In genomic region chr15:31536051-31536737, GRCm38 (mm10) we compare ENCODE assay signal across 9 mouse cellular contexts. TPM values are rescaled to one million over a fixed set of nuclear protein-coding genes. Genes with fewer than 3 reads are reported as not detected.
DNase-seq lines count a peak whose midpoint lies in the region; ATAC-seq and TF ChIP-seq lines count a peak whose summit lies in the region.
"Had no signal": no experiment of that assay in that cellular context is flagged by ENCODE, and none has a peak within 500 bp of the region (broad histone marks: within the 10 kb centered on the region; RNA-seq: fewer than 3 reads in every experiment).

No protein-coding gene starts in this region.

- WGBS in forebrain, embryonic 12.5 days: 5% methylated on average over 7 of the region's 7 CpGs

- DNase-seq in cerebellum, adult 9-11 months: peak; percentile 25
- DNase-seq in cerebellum, adult 8-10 months: no peak
- peak; percentile 43 to 57 for DNase-seq in layer of hippocampus, postnatal 14 days (ENCODE audit: low spot score in 2 of 2)
- no peak for DNase-seq in gastrocnemius, postnatal 25 days
- no peak for DNase-seq in thymus, adult 18-20 months
- no peak for DNase-seq in kidney, postnatal 14 days

- H3K79me2 ChIP-seq in myocyte (ENCODE audit: control insufficient read depth, insufficient read depth): no peaks in the 10 kb centered on the region

- H3K4me1 ChIP-seq in forebrain, embryonic 12.5 days: peaks cover 22% of the 10 kb centered on the region

- no peaks in the 10 kb centered on the region for H3K9me3 ChIP-seq in forebrain, embryonic 12.5 days
- H3K9me3 ChIP-seq: lung, embryonic 15.5 days had no signal

- no peak overlapping the region for H3K9ac ChIP-seq in forebrain, embryonic 12.5 days
- H3K9ac ChIP-seq: lung, embryonic 15.5 days had no signal

- no peaks in the 10 kb centered on the region for H3K36me3 ChIP-seq in forebrain, embryonic 12.5 days (replicated peaks)
- no peaks in the 10 kb centered on the region for H3K36me3 ChIP-seq in myocyte (ENCODE audit: control insufficient read depth, insufficient read depth)
- H3K36me3 ChIP-seq: lung, embryonic 15.5 days had no signal

- H3K27ac ChIP-seq in forebrain, embryonic 12.5 days: peak overlapping the region; percentile 77
- H3K27ac ChIP-seq: lung, embryonic 15.5 days had no signal

- H3K27me3 ChIP-seq in forebrain, embryonic 12.5 days: no peaks in the 10 kb centered on the region
- H3K27me3 ChIP-seq in myocyte (ENCODE audit: control insufficient read depth, insufficient read depth, insufficient read length): no peaks in the 10 kb centered on the region
- H3K27me3 ChIP-seq: lung, embryonic 15.5 days had no signal

- H3K4me3 ChIP-seq in forebrain, embryonic 12.5 days (replicated peaks): no peak overlapping the region
- H3K4me3 ChIP-seq in myocyte: no peak overlapping the region
- H3K4me3 ChIP-seq: lung, embryonic 15.5 days had no signal

- ATAC-seq in forebrain, embryonic 12.5 days (ENCODE audit: low FRiP score): peak; percentile 85

- no peak for TF ChIP-seq POLR2A in myocyte (IDR thresholded peaks at IDR 0.05; ENCODE audit: insufficient read length, low read depth)

- H3K4me2 ChIP-seq in forebrain, embryonic 12.5 days: peak overlapping the region; percentile 30
- peak overlapping the region; percentile 68 for H3K4me2 ChIP-seq in myocyte (ENCODE audit: low read depth)
- H3K4me2 ChIP-seq: lung, embryonic 15.5 days had no signal

- no peak overlapping the region for H3ac ChIP-seq in myocyte (ENCODE audit: control insufficient read depth, insufficient read length)

TF ChIP-seq in myocyte, 11 proteins besides CTCF, POLR2A, EP300 and RAD21:
- TF ChIP-seq POLR2AphosphoS2 (IDR thresholded peaks at IDR 0.05; ENCODE audit: insufficient read length, low read depth) (peak; percentile 39), CEBPB (IDR thresholded peaks at IDR 0.05; ENCODE audit: insufficient read depth, poor library complexity, severe bottlenecking) (0 out of 2 replicates have a peak, but pooled peaks have one; percentile 27), MAX (IDR thresholded peaks at IDR 0.05; ENCODE audit: low read depth) (no peak)

RNA-seq across cellular contexts. Expression of gene March6, which starts 5.3 kb away (rescaled TPM):
- 79.0 and 84.5 TPM in 2 replicates for polyA plus RNA-seq in forebrain, embryonic 12.5 days (2016; fragmentation: Nextera tagmentation; extraction: Ambion mirVana)
- 100 to 1,000 TPM; 203 to 213 TPM for total RNA-seq in layer of hippocampus, postnatal 14 days (2021)
- 37.2 TPM for polyA plus RNA-seq in myocyte (2012; fragmentation: generic; extraction: Trizol)
- total RNA-seq in gastrocnemius, postnatal 25 days (2021): 100 to 1,000 TPM in 1 of 2 experiments, 10 to 100 TPM in 1; 94.5 to 100 TPM

RNA-seq across cellular contexts. Expression of gene Cmbl, which starts 29.0 kb away (rescaled TPM):
- polyA plus RNA-seq in forebrain, embryonic 12.5 days (2016; fragmentation: Nextera tagmentation; extraction: Ambion mirVana): 1.5 and 2.1 TPM in 2 replicates
- 10 to 100 TPM; 12.3 to 16.0 TPM for total RNA-seq in layer of hippocampus, postnatal 14 days (2021)
- 29.0 TPM for polyA plus RNA-seq in myocyte (2012; fragmentation: generic; extraction: Trizol)
- 10 to 100 TPM; 37.7 to 38.5 TPM for total RNA-seq in gastrocnemius, postnatal 25 days (2021)

Comparison
In these comparisons a context has a peak if more than half of its experiments do, and no peak if none do; other contexts are left out.
1. DNase-seq: peak in cerebellum, adult 9-11 months (single experiment) and layer of hippocampus, postnatal 14 days (2 of 2); none in cerebellum, adult 8-10 months (single experiment), gastrocnemius, postnatal 25 days (single experiment), thymus, adult 18-20 months (0 of 2) and kidney, postnatal 14 days (single experiment).